Mouse (Mus musculus) v-Abl transformed pro-B cells (cell line): ENCODE measurements around the gene Irak1bp1.

Source experiments
- in situ Hi-C, 2 experiments: fragments of 400-800 bp; cut with MboI; formaldehyde crosslinking; loops; one replicate each; pipeline ENCODE4 v1.15.1; 2025; ENCODE audit not compliant: unreplicated experiment in 2 of 2

Irak1bp1 gene

DNA sequence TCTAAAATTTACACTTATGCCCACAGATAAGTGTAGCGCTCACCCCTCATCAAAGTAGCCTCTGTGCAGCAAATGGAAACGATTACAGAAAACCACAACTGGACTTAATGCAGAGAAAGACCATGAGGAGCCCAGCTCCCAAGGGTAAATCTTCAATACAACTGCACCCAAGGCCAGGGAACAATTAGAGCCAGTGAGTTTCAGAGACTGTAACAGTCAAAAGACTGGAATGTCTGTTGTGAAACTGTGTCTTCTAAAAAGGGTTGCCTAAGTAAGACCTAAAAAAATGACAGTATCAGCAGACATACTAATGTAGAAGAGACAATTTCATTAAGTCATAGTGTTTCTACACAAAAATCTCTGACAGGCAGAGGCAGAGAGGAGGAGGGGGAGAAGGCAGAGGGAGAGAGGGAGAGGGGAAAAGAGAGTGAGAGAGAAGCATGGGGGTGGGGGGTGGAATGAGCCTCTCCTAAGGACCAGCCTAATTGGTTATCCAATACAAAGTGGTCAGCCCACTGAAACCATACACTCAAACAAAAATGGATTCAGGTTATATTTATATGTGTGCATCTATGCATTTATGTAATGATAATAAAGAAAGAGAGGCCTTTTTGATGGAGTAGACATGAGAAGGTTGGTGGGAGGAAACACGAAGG lies 32.6 kb downstream of the Irak1bp1 start:
- in situ Hi-C loops, result loop anchor here (10.0 kb wide), 4 partner anchors 413 to 753 kb away; no protein-coding TSS in a partner anchor

DNA sequence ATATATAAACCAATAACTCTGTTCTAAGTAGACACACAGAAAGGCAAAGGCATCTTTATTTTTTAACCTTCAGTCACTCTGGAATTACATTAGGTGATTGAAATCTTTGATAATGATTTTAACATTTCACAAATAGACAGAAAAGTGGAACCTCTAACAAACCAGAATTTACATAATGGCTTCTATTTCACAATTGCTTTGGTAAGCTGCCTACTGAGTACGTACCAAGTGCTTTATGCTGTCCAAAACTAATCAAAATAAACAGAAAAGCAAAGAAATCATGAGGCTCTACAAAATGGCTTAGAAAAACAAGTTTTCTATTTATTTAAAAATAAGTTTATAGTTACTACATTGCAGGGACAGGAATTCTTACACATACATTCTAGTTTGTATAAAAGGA lies 36.8 kb downstream of the Irak1bp1 start:
- in situ Hi-C loops, result loop anchor here (10.0 kb wide), 4 partner anchors 409 to 749 kb away; no protein-coding TSS in a partner anchor

DNA sequence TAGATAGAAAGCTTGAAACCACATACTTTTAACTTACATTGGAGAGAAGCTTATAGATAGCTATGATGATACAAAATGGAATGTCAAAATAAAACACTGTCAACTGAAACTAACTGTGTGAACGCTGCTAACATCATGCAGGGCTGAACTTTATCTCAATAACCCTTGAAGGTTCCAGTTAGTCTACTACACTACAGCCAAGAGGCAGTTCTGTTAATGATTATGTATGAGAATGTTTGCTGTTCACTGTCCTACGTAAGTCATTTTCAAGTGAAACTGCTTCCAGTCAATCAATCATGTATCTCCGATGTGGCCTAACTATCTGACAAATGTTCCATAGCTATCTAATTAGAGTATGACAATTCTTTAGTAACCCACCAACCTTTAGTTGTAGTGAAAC lies 38.4 kb downstream of the Irak1bp1 start:
- in situ Hi-C loops, result loop anchor here (10.0 kb wide), 4 partner anchors 407 to 747 kb away; no protein-coding TSS in a partner anchor

DNA sequence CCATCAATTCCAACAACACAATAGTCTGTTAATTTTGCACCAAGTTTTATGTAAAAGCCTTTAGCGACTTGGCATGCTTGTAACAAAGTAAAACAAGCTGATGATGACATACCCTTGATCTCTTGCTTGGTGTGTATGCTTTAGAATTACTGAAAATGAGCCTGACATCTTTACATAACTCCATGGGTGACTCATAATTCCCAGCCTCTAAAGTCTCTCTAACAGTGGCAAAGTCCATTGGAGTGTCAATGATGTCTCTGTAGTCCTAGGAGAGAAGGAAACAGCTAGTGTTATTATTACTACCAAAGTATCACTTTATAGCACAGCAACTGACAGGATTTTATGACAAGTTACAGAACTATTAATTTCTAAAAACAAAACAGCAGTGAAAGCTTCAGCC lies 47.7 kb downstream of the Irak1bp1 start:
- in situ Hi-C loops, result loop anchor here in 1 of 2 experiments (10.0 kb wide), 1 partner anchor 498 kb away; no protein-coding TSS in a partner anchor

DNA sequence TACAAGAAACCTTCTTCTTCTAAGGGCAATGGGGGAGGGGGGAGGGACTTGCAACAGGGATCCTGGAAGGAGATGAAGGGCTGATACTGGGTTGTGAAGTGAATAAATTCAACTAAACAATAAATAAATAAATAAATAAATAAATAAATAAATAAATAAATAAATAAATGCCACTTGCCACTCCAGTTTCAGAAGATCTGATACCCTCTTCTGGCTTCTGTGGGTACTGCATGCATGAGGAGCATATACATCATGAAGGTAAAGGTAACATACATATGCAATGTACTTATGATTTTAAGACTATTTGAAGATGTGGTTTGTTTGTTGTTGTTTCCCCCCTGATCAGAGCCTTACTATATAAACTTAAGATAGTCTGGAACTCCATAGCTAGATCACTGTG lies 54.8 kb downstream of the Irak1bp1 start:
- in situ Hi-C loops, result loop anchor here (5.0 to 10.0 kb wide), 4 partner anchors 33 to 491 kb away; no protein-coding TSS in a partner anchor

DNA sequence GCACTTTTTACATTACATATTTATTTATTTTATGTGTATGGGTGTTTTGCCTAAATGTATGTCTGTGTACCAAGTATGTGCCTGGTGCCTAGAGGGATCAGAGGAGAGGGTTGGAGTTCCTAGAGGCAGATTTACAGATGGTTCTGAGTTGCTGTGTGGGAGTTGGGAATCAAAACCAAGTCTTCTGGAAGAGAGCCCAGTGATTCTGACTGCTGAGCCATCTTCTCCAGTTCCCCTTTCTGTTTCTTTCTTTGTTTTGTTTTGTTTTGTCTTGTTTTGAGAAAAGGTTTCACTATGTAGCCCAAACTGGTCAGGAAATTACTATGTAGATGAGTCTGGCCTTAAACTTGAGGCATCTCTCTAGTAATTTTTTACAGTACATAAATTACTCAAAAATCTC lies 59.3 kb downstream of the Irak1bp1 start:
- in situ Hi-C loops, result loop anchor here (10.0 kb wide), 2 partner anchors 376 to 486 kb away; no protein-coding TSS in a partner anchor
